Mouse (Mus musculus): Measurements from ENCODE around the gene Lonrf2.

GRCm38 (mm10) chr1:38843275-38843674, 6.8 kb upstream of the Lonrf2 start:
- TF ChIP-seq GATA1 (IDR thresholded peaks at IDR 0.05; ENCODE audit: borderline replicate concordance, low read length) (no peak), FLI1 (IDR thresholded peaks at IDR 0.05; ENCODE audit: low read length) (no peak)
